Mouse (Mus musculus): ENCODE data around the gene Dusp10.

Gene Dusp10

DNA sequence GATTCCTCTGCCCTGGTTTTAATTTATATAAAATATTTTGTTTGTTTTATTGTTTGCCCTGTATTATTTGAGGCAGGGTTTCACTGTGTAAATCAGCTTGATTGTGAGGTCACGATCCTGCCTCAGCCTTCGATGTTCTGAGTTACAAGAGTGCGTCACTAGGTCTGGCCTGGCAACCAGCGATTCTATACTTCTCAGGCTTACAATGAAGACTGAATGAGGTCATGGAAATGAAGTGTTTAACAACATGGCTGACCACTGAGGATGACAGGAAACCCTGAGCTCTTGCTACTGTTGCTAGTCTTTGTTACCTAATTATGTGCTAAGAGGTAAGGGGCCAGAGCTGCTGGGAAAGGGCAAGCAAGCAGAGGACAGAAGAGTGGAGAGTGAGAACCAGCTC, at the start of gene Dusp10:
Gene Dusp10 (plus strand): TSS at position 197 of the 400 bp plus-strand sequence.
- no peak for DNase-seq

DNA sequence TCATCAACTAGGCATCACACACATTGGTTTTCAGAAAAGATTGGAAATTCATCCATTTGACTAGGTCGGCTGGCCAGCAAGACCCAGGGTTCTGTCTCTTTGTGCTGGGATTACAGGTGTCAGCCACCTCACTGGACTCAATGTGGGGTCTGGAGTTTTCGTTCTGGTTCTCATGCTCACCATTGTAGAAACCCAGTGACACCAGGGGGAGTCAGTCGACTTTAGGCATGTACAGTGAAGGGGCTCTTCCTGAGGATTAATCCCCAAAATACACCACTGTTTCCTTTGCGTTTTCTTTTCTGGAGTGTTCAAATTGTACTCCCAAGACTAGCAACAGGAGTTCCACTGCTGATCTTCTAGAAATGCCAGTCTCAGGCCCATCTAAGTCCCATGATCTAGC, 47.8 kb upstream of the Dusp10 start:
- no peak for DNase-seq

DNA sequence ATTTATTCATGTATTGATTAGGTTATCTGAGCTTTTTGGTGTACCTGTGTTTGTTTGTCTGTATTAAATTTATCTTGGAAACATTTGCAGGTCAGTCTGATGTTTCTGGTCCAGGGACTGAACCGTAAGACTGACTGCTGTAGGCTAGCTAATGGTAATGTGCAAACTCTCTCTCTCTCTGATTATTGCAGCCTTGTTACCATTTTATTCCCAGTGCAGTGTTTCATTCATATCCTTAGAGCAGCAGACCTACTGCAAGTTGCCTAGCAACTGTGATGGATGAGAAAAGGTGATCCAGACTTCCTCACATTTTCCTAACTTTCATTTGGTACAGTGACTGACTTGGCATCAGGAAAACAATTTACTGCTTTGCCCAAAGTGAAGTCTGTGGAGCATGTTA, 43.8 kb upstream of the Dusp10 start:
- no peak for DNase-seq

DNA sequence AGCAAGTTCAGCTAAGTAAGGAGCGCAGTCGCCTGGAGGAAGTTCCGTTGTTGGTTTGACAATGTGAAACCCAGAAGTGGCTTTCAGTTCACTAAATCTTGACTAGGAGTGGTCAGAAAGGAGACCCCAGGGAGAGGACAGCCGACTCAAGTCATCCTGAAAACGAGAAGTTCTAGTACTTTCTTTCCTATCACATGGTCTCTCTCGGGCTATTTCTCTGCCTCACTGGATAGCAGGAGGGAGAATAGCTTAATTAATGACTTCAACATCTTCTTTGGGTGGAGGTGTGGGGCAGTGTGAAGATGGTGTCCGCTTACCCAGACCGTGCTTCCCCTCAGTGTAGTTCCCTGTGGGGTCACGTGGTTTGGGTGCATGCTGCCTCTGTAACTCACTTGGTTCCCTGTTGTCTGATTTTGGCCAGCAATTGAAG, 33.3 kb upstream of the Dusp10 start:
- DNase-seq: no peak

DNA sequence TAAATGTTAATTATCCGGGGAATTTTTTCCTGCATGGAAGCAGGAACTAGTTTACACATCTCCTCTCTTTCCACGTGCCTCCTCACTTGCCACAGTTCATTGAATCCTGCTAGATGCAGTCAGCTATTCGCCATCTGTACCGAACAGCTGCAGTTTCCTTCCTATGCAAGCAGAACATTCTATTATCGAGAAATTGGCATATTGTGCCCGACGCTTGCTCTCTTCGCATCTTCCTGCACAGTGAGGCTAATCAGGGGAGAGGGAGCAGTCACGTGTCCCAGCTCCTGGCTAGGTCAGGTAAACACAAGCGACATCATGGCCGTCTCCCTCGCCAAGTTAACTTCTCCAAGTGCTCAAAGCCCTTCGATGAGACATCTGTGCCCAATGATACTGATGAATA, 31.0 kb upstream of the Dusp10 start:
- DNase-seq: no peak

DNA sequence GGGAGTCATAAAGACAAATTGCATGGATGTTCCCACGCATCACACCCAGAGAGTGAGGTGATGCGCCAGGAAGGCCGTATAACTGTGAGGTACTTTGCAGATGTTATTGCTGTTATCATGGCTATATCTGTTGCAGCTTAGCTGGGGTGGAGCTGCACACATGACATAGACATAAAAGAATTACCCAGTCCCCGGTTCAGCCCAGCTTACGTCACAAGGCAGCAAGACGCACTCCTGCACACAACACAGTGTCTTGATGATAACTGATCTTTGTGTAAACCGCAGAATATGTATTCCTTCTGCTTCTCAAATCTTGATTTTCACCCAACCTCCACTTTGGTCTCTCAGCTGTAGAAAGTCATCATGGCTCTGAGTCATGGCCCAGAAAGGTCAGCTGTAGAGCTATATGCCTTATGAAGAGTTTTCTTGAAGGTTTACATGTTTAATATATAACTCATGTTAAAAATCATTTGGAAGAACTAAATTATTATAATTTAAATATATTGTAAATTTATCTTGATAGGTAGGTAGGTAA, 25.3 kb upstream of the Dusp10 start:
- no peak for DNase-seq

DNA sequence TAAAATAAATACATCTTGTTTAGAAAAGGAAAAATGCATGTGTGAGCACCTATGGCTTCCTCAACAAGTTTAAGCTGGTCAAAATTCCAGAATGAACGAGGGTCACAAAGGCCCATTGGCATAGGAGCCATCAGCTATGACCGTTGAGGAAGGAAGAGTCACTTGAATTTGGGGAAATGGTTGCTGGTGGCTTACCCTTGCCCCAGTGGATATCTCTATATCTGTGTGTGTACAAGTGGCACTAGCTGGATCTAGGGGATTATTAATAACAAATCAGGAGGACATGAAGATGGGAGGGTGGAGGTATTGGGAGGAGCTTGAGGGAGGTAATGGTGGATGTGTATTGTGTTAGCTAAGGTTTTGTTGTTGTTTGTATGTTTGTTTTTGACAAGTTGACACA, 21.2 kb upstream of the Dusp10 start:
- no peak for DNase-seq

DNA sequence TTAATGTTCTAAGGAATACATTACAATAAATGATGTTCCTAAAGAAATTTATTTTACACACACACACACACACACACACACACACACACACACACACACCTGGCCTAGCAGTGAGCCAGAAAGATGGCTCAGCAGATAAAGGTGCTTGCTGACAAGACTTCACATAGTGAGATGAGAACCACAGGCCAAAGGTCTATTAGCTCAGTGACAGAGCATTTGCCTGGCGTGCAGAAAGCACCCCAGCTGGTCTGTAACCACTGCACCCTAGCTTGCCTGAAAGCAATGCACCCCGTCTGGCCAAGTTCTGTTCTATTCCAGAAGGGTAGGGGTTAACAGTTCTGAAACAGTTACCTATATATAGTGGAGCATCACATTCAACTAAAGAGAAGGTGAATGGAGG, 15.9 kb upstream of the Dusp10 start:
- no peak for DNase-seq

DNA sequence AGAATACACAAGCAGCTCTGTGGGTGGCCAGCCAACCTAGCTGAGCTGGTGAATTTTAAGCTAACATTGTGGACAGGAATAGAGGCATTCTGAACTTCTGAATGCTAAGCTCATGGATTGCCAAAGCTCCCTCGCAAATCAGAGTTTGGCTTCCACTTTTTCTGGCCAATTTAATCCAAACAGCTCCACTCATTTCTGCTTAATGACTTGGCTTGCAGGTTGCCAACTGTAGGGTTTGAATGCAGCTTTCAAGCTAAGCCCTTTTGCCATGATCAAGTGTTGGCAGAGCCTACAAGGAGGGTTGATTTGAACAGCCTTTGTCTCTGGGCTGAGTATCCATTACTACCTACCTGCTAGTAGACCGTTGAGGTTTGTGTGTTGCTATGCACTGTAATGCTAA, 10.6 kb upstream of the Dusp10 start:
- no peak for DNase-seq

DNA sequence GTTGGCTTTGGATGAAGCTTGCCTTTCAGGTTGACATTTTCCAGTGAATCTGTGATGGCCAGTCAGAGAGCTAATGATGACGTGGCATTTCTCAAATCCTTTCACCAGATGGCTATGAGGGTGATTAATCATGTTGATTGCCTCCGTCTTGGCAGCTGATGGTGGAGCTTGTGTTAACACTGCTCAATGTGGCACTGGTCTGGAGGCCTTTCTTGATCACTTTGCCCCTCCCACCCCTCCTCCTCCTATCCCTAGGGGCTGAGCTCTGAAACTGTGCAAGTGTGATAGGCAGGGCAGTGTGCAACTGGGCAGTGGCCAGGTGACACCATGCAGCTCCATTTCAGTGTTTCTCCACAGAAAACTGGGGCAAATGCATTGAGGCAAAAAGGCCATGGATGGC, 8.8 kb upstream of the Dusp10 start:
- DNase-seq: no peak

DNA sequence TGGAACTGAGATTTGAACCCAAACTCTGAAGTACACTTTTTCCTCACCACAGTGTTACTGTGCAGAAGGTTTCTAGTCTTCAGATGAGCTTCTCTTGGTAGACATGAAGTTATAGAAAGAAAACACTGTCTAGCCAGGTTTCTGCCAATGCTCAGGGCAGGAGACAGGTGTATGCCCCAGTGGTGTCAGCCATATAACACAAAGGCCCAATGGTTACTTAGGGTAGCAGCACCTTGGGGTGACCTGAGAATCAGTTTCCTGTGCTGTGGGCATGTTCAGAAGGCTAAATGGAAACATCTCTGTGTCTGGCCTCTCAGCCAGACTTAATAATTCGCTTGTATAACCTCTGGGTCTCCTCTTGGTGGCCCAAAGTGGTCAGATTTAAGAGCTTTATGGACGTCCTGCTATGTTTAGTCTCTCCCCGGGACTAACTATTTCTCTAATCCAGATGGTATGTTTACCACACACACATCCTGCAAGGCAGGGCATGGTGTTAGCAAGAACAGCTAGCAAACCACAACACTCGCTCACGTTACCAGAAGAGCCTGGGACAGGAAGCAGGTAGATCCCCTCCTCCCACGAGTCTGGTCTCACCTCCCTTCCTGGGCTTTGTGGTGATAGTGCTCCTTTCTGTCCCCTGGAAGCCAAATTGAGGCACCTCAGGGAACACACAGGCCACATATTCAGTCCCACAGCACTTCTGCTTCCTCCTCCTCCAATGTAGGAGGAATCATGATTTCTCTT, 7.6 kb upstream of the Dusp10 start:
- no peak for DNase-seq

DNA sequence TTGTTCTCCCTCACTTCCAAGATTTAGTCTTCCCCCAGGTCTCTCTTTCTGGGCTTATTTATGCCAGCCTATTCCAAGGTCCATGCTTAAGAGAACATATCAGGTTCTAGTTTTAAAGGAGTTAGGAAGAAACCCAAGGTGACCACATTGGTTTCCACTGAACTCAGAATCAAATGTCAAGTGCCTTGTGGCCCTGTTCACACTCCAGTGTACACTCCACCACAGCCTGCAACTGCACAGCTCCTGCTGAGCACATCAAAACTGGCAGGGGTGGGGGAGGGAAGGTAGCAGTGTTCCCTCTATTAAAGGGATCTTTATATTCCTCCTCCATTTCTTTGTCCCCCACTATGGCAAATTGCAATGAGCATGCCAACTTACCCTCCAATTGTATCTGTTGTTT, 7.0 kb upstream of the Dusp10 start:
- DNase-seq: no peak

DNA sequence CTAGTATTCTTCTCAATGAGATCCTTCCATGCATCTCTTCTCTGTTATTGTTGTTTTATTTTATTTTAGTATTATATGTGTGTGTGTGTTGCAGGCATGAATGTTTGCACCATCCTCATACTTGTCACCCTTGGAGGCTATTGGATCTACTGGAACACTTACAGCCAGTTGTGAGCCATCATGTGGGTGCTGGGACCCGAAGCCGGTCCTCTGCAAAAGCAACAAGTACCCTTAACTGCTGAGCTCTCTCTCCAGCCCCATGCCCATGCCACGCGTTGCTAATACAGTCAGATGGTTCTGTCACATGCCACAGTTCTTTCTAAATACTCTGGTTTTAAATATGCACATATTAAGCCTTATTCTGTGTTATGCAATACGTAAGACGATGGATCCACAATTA, 1.8 kb upstream of the Dusp10 start:
- DNase-seq: no peak

DNA sequence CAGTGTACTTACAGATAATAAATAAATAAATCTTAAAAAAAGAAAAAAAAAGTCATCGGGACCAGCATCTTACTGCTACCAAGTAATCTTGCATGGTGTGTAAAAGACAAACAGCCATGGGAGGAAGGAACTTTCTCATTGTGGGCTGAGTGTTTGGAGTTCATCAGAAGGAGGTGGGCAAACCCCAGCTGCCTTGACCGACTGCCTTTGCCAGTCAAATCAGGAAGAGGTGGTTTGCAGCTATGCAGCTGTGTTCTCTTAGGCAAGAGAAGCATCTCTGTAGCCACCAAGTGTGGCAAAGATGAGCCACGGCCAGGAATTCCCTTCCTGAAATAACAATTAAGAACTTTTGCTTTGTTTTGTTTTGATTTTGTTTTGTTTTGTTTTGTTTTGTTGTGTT, 989 bp downstream of the Dusp10 start:
- no peak for DNase-seq

DNA sequence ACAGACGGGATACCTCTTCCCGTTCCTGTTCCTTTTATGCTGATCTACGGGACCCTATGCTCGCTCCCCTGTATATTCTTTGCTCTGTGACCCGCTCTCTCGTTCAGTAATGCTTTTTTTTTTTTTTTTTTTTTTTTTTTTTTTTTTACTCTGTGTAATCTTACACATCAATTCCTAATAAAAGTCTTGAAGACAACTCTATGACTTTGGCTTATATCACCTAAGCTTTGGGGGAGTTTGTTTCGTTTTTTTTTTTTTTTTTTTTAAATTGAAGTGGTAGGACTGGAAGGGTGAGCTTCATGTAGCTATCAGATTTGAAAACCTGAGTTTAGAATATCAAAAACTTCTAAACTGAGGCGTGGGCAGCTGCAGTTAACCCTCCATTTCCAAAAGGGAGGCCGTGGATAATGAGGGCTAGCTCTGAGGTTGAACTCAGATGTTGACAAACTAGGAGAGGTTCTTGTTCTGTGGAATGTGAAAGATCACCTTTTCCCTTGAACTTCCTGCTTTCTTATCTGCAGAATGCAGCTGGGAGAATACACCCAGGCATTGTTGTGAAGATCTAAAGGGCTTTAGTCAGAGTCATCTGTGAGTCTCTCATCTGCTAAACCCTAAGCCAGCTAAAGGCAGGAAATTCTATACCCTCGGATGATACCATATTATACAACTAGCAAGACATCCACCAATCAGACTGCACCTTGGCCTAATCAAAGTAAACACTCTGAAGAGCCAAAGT, 3.1 kb downstream of the Dusp10 start:
- no peak for DNase-seq

DNA sequence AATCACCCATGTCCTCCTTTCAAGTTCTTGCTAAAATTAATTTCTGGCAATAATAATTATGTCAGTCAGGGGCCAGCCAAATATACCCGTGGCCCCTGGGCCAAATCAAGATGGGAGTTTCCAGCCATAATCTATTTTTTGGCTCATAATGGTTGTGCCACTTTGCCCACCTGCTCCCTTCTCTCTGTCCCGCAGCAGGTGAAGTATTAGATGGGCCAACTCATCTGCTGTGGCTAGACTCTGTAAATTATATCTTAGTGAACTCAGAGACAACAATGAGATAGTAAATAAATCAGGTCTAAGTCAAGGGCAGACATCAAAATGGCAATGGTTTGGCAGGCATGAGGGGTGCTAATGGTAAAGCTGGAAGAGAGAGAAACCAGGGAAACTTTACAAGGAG, 4.5 kb downstream of the Dusp10 start:
- DNase-seq: no peak

DNA sequence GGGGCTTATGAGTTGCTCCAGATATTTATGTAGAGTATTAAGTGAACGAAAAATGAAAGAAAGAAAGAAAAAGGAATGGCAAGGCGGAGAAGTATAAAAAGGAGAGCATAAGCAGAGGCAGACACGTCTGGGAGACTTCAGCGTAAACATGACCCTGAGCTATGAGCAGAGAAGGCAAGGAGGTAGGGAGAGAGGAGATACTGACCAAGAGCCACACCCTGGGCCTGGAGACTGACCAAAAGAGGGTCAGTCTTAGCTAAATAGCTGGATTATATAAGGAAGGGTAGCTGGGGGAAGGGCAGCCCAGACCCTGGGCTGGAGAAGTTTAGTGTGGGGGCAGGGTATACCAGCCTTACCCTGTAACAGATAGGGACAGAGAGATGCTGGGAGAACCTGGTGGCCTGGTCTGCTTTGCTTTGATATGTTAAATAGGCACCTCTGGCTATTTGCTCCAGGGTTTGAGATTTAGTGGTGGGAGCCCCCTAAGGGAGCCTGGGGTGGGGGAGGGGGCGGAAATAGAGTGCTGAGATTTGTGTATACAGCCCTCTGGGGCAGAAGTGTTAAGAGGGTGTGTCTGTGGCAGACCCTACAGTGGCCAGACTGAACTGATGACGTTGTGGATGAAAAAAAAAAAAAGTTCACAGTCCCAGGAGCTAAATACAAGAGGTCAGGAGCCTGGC, 6.1 kb downstream of the Dusp10 start:
- DNase-seq: no peak

DNA sequence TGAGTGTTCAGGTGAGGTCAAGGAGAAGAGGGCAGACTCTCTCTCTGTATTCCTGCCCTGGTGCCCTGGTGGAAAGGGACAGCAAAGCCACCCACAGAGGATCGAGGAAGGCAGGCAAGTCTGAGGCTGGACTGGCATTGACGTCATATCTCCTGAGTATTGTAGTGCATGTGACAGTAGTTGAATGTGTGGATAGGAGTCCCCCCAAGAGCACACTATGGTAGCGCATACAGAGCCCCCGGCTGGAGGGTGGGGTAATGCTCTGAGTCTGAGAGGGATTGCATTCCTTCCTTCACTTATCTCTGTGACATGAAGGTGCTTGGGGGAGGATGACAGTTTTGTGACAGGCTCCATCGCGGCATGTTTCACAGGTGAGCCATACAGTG, 6.6 kb downstream of the Dusp10 start:
- DNase-seq: no peak

DNA sequence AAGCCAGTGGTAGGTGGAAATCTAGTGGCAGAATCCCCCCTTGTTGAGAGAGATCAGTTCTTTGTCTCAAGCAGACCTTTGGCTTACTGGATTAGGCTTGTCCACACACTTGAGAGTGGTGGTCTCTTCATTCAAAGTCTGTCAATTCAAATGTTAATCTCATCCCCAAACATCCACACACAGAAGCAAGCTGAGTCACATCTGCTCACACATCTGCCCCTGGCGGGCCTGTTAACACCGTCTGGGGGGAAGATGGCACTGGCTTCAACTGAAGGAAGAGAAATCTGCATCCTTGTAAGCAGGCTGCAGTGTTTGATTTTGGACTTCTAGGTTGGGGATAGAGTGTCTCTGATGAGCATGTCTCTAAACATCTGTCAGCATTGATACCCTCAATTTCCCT, 10.9 kb downstream of the Dusp10 start:
- DNase-seq: no peak

DNA sequence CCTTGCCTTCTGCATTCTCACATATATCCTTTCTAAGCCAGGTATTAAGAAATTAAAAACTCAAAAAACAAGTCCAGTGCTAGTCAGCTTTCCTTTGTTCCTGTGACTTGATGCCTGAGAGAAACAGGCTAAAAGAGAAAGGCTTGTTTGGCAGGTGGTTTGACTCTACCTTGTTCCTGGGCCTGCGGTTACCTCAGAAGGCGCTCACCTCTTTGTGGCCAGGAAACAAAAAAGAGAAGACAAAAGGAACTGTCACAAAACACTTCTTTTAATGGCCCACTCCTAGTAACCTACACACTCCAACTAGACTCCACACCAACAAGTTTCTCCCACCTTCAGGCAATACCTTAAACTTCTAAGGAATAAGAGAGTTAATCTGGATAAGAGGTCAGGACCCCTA, 11.5 kb downstream of the Dusp10 start:
- DNase-seq: no peak

DNA sequence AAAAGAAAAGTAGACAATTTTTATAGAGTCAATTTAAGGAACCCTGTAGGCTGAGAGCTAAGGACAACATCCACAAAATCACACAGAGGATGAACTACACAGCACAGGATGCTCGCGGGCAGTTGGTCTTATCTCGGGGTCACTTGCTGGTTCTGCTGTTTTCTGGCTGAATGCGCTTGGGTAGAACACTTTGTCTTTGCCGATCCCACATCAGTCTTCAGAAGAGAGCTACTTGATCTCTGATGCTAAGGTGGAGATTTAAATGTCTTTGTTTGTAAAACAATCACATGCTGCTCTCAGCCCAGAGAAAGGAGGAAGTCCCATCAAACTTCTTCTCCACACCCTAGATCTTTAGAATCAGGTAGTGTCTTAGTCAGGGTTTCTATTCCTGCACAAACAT, 12.0 kb downstream of the Dusp10 start:
- no peak for DNase-seq

DNA sequence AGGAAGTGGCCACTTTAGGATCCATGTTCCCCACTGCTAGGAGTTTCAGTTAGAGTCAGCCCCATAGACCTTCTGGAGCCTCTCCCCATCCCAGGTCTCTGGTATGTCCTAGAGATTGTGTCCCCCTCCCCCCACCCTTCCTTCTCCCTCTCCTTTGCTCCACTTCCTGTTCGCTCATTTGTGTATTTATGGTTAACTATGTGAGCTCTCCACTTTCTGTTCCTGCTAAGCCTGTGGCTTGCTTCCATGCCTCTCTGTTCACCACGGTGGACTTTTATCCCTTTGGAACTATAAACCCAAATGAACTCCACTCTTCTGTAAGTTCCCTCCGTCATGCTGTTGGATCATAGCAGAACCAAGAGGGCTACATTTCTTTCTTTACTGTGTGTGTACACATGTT, 13.9 kb downstream of the Dusp10 start:
- no peak for DNase-seq

DNA sequence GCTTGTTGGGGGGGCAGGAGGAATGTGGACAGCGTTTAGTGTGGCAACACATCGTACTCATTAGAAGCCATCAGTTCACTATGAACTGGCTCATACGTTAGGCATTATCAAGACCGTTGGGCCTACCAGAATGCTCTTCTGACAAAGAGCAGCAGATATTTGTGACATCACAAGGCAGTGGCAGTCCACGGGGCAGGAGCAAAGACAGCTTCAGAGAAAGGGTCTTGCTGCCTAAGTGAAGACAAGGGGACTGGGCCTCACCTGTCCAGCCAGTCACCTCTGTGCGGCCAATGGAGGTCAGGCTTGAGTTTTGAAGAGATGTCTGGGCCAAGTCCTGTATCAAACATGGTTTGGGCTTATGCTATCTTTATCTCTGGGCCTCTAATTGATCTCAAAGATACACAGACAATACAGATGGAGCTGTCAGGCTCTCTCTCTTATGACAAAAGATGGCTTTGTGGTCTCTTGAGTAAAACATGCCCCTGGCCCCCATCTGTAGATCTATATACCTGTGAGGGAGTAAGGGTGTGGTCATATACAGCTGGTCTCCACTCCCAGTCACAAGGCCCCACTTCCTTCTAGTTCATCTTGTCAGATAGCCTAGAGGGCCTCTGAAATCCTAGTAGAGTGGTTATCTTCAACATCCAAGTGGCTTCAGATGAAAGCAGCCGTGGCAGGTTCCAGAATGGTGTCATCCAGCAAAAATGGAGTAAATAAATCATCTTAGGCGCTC, 17.1 kb downstream of the Dusp10 start:
- DNase-seq: no peak

Data from cerebellum, adult 11 months (tissue).